Mouse (Mus musculus): ENCODE measurements around the gene Lsm7. TPM values are rescaled to one million over a fixed set of nuclear protein-coding genes. Genes with fewer than 3 reads are reported as not detected.

Lsm7 gene
- polyA plus RNA-seq, 1 experiment from 2014 or later, result 351 TPM

- Histone ChIP-seq H3K36me3 (replicated peaks) (peaks cover 63% of the 10 kb centered on the region), H3K27ac (no peak overlapping the region), H3K4me1 (peaks cover 11% of the 10 kb centered on the region), H3K4me3 (0 out of 2 replicates have a peak overlapping the region, but pooled peaks have one; percentile 3), H3K9me3 (no peaks in the 10 kb centered on the region), H3K27me3 (ENCODE audit: poor library complexity, severe bottlenecking) (no peaks in the 10 kb centered on the region)
- DNase-seq (ENCODE audit: extremely low spot score, low spot score), result no peak
- 87% methylated on average over 5 of the region's 5 CpGs for WGBS
These were observed 7.3 kb upstream of the Lsm7 start for GRCm38 (mm10) chr10:80862305-80862704.

GRCm38 (mm10) chr10:80858350-80858935, 3.4 kb upstream of the Lsm7 start:
- H3K4me1 ChIP-seq, result peaks cover 46% of the 10 kb centered on the region
- no peaks in the 10 kb centered on the region for H3K9me3 ChIP-seq
- 87% methylated on average over 7 of the region's 7 CpGs for WGBS
- no peaks in the 10 kb centered on the region for H3K27me3 ChIP-seq (ENCODE audit: poor library complexity, severe bottlenecking)
- DNase-seq (ENCODE audit: extremely low spot score, low spot score), result no peak
- H3K4me3 ChIP-seq, result no peak overlapping the region
- peak overlapping the region; percentile 56 for H3K27ac ChIP-seq
- peaks cover 27% of the 10 kb centered on the region for H3K36me3 ChIP-seq (replicated peaks)

GRCm38 (mm10) chr10:80857848-80858247, 2.8 kb upstream of the Lsm7 start:
- Histone ChIP-seq H3K27ac (peak overlapping the region; percentile 56), H3K4me1 (peaks cover 49% of the 10 kb centered on the region), H3K9me3 (no peaks in the 10 kb centered on the region), H3K27me3 (ENCODE audit: poor library complexity, severe bottlenecking) (no peaks in the 10 kb centered on the region), H3K4me3 (peak overlapping the region; percentile 11; the same call in 1 of the 2 replicates), H3K36me3 (replicated peaks) (peaks cover 27% of the 10 kb centered on the region)
- WGBS, result 71% methylated on average over 3 of the region's 3 CpGs
- DNase-seq (ENCODE audit: extremely low spot score, low spot score), result no peak

GRCm38 (mm10) chr10:80857386-80857785, 2.4 kb upstream of the Lsm7 start:
- WGBS, result 45% methylated on average over 8 of the region's 8 CpGs
- no peak for DNase-seq (ENCODE audit: extremely low spot score, low spot score)
- peaks cover 49% of the 10 kb centered on the region for H3K4me1 ChIP-seq

GRCm38 (mm10) chr10:80856908-80857307, 1.9 kb upstream of the Lsm7 start:
- Histone ChIP-seq H3K27me3 (ENCODE audit: poor library complexity, severe bottlenecking) (no peaks in the 10 kb centered on the region), H3K36me3 (replicated peaks) (peaks cover 26% of the 10 kb centered on the region), H3K27ac (peak overlapping the region; percentile 56), H3K9me3 (no peaks in the 10 kb centered on the region), H3K4me3 (peak overlapping the region; percentile 81), H3K4me1 (peaks cover 49% of the 10 kb centered on the region)
- DNase-seq (ENCODE audit: extremely low spot score, low spot score), result no peak
- WGBS, result 90% methylated on average over 5 of the region's 5 CpGs

More at GRCm38 (mm10) chr10:80857386-80857785, 2.4 kb upstream of the Lsm7 start:
- Histone ChIP-seq H3K36me3 (replicated peaks) (peaks cover 26% of the 10 kb centered on the region), H3K27me3 (ENCODE audit: poor library complexity, severe bottlenecking) (no peaks in the 10 kb centered on the region), H3K9me3 (no peaks in the 10 kb centered on the region), H3K4me3 (peak overlapping the region; percentile 11; the same call in 1 of the 2 replicates), H3K27ac (peak overlapping the region; percentile 56)

- Histone ChIP-seq H3K4me1 (peaks cover 49% of the 10 kb centered on the region), H3K36me3 (replicated peaks) (peaks cover 26% of the 10 kb centered on the region), H3K4me3 (peak overlapping the region; percentile 81), H3K27me3 (ENCODE audit: poor library complexity, severe bottlenecking) (no peaks in the 10 kb centered on the region), H3K9me3 (no peaks in the 10 kb centered on the region), H3K27ac (peak overlapping the region; percentile 84; the same call in 1 of the 2 replicates)
- DNase-seq (ENCODE audit: extremely low spot score, low spot score), result no peak
- 68% methylated on average over 3 of the region's 3 CpGs for whole genome bisulfite sequencing
These were observed 1.3 kb upstream of the Lsm7 start for GRCm38 (mm10) chr10:80856267-80856666.

GRCm38 (mm10) chr10:80855749-80856073, 702 bp upstream of the Lsm7 start:
- no peak for DNase-seq (ENCODE audit: extremely low spot score, low spot score)
- WGBS, result 25% methylated on average over 11 of the region's 11 CpGs
- Histone ChIP-seq H3K9me3 (no peaks in the 10 kb centered on the region), H3K36me3 (replicated peaks) (peaks cover 28% of the 10 kb centered on the region), H3K27me3 (ENCODE audit: poor library complexity, severe bottlenecking) (no peaks in the 10 kb centered on the region), H3K27ac (peak overlapping the region; percentile 84), H3K4me3 (peak overlapping the region; percentile 81), H3K4me1 (peaks cover 49% of the 10 kb centered on the region)

GRCm38 (mm10) chr10:80848571-80848970, 6.4 kb downstream of the Lsm7 start:
- peaks cover 39% of the 10 kb centered on the region for H3K36me3 ChIP-seq (replicated peaks)
- H3K4me1 ChIP-seq, result peaks cover 27% of the 10 kb centered on the region
- no peaks in the 10 kb centered on the region for H3K9me3 ChIP-seq
- peak; percentile 39 for DNase-seq (ENCODE audit: extremely low spot score, low spot score)
- peaks cover 30% of the 10 kb centered on the region for H3K27me3 ChIP-seq (ENCODE audit: poor library complexity, severe bottlenecking)
- no peak overlapping the region for H3K4me3 ChIP-seq
- H3K27ac ChIP-seq, result no peak overlapping the region
- WGBS, result 8% methylated on average over 10 of the region's 10 CpGs

- Histone ChIP-seq H3K27me3 (ENCODE audit: poor library complexity, severe bottlenecking) (peaks cover 58% of the 10 kb centered on the region), H3K4me1 (peaks cover 42% of the 10 kb centered on the region), H3K9me3 (no peaks in the 10 kb centered on the region), H3K4me3 (no peak overlapping the region), H3K27ac (no peak overlapping the region), H3K36me3 (replicated peaks) (peaks cover 13% of the 10 kb centered on the region)
- DNase-seq (ENCODE audit: extremely low spot score, low spot score), result no peak
- 82% methylated on average over 12 of the region's 12 CpGs for WGBS
These were observed 9.3 kb downstream of the Lsm7 start for GRCm38 (mm10) chr10:80845732-80846131.

- peaks cover 47% of the 10 kb centered on the region for H3K4me1 ChIP-seq
- no peak overlapping the region for H3K27ac ChIP-seq
- H3K4me3 ChIP-seq, result no peak overlapping the region
- H3K27me3 ChIP-seq (ENCODE audit: poor library complexity, severe bottlenecking), result peaks cover 64% of the 10 kb centered on the region
- H3K36me3 ChIP-seq (replicated peaks), result peaks cover 8% of the 10 kb centered on the region
- H3K9me3 ChIP-seq, result no peaks in the 10 kb centered on the region
- WGBS, result 71% methylated on average over 8 of the region's 8 CpGs
- no peak for DNase-seq (ENCODE audit: extremely low spot score, low spot score)
These were observed 9.8 kb downstream of the Lsm7 start for GRCm38 (mm10) chr10:80845055-80845693.

GRCm38 (mm10) chr10:80843931-80844547, 11.0 kb downstream of the Lsm7 start, which contains the start of gene Lingo3:
Gene Lingo3 (minus strand): TSS chr10:80844039.
- WGBS, result 6% methylated on average over 47 of the region's 51 CpGs

GRCm38 (mm10) chr10:80843087-80843930, 11.7 kb downstream of the Lsm7 start:
- no peaks in the 10 kb centered on the region for H3K9me3 ChIP-seq
- H3K4me1 ChIP-seq, result peaks cover 43% of the 10 kb centered on the region
- 9% methylated on average over 32 of the region's 32 CpGs for WGBS
- H3K27ac ChIP-seq, result peak overlapping the region; percentile 79
- peak overlapping the region; percentile 64 for H3K4me3 ChIP-seq
- no peak for DNase-seq (ENCODE audit: extremely low spot score, low spot score)
- H3K36me3 ChIP-seq (replicated peaks), result no peaks in the 10 kb centered on the region
- peaks cover 71% of the 10 kb centered on the region for H3K27me3 ChIP-seq (ENCODE audit: poor library complexity, severe bottlenecking)

More at GRCm38 (mm10) chr10:80843931-80844547, 11.0 kb downstream of the Lsm7 start, which contains the start of gene Lingo3:
- H3K4me1 ChIP-seq, result peaks cover 47% of the 10 kb centered on the region
- no peaks in the 10 kb centered on the region for H3K9me3 ChIP-seq
- peaks cover 66% of the 10 kb centered on the region for H3K27me3 ChIP-seq (ENCODE audit: poor library complexity, severe bottlenecking)
- peak within 1 kb of the TSS; percentile 64 for H3K4me3 ChIP-seq
- H3K27ac ChIP-seq, result peak within 1 kb of the TSS; percentile 79
- H3K36me3 ChIP-seq (replicated peaks), result no peaks in the 10 kb centered on the region
- DNase-seq (ENCODE audit: extremely low spot score, low spot score), result no peak
